Mouse (Mus musculus) natural killer cell, adult 2 months (primary cell): ENCODE results near the gene Eif4a1.
"Not testable (repeated sequence)": the region's sequence is repeated elsewhere in the genome, so short reads cannot be mapped to it uniquely, and the experiment has no call there.

ENCODE experiments used
- DNase-seq, 2 experiments: peaks; one replicate each; pipeline ENCODE4 v3.0.0; 2022; ENCODE audit warnings: low spot score in 2 of 2

Gene Eif4a1

DNA sequence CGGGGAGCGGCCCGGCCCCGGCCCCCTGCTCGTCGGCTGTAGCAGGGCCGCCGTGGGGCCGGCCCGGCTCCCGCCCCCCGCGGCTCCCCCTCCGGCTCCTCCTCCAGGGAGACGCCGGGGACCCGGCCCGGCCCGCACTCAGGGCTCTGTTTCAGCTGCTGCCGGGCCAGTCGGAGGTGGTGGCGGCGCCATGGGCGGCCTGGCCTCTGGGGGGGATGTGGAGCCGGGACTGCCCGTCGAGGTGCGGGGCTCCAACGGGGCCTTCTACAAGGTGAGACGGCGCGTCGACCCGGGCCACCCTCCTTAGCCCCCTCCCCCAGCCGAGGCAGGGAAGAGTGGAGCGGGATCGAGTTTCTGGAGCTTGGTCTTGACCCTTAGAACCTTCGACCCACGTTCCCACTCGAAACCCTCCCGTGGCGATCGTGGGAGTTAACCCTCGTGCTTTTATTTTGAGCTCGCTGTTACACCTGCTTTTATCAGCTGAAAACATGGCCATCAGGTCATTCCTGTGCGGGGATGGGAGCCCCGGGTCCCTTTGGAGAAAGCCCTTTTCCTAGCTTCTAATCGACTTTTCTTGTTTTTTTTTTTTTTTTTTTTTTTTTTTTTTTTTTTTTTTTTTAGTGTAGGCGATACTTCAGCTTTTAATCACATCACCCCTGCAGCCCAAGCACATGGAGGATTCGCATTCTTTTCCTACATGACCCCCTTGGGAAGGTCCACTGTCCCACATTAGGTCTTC, 38.9 kb downstream of the Eif4a1 start:
- DNase-seq = no peak

- peak; percentile 100 for DNase-seq
These were observed 39.7 kb downstream of the Eif4a1 start, which contains the start of gene Fxr2 for GRCm38 (mm10) chr11:69632284-69633089. TSS of gene Fxr2 (plus strand) at chr11:69632990.

- no peak for DNase-seq
These were observed 42.4 kb downstream of the Eif4a1 start for GRCm38 (mm10) chr11:69629802-69630201.

DNA sequence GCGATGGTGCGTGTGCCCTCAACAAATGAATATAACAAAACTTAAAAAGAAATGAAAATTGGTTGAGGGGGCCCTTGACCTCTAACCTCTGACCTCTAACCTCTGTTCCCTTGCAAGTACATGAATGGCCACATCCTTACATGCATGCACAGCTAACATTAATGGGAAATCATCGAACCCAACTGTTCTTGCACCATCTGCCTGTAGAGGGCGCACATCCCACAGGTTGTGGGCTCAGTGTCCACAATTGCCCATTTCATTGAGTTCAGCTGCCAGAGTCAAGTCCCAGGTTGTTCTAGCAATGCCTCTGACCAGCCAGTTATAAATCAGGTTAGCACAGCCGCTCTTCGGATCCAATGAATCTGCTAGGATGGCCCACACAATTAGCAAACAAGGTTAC, 43.9 kb downstream of the Eif4a1 start:
- DNase-seq = peak; percentile 71 to 80

- DNase-seq = not testable (repeated sequence)
These were observed 47.9 kb downstream of the Eif4a1 start for GRCm38 (mm10) chr11:69624339-69624738.

- DNase-seq = no peak
These were observed 49.2 kb downstream of the Eif4a1 start for GRCm38 (mm10) chr11:69623006-69623405.

- no peak for DNase-seq
These were observed 49.8 kb downstream of the Eif4a1 start for GRCm38 (mm10) chr11:69622406-69622805.

GRCm38 (mm10) chr11:69621571-69622268, 50.5 kb downstream of the Eif4a1 start, which contains the start of gene Sat2:
TSS of gene Sat2 (plus strand) at chr11:69622024.
- no peak for DNase-seq

GRCm38 (mm10) chr11:69620394-69621081, 51.7 kb downstream of the Eif4a1 start:
- no peak for DNase-seq

- DNase-seq = no peak
These were observed 54.4 kb downstream of the Eif4a1 start, which contains the start of gene Shbg for GRCm38 (mm10) chr11:69617805-69618204. TSS of gene Shbg (minus strand) at chr11:69617905.
